Mouse (Mus musculus) limb, embryonic 14.5 days (tissue): Measurements from ENCODE around the gene Shld2. TPM values are rescaled to one million over a fixed set of nuclear protein-coding genes. Genes with fewer than 3 reads are reported as not detected.

Experiments used
- ATAC-seq: fragments of 200-750 bp; cut with Nextera tagmentation; 2 replicates; pipeline ENCODE4 v1.8.0; 2017; ENCODE audit warnings: low read depth, moderate number of reproducible peaks, moderate TSS enrichment; ENCODE audit not compliant: low FRiP score
- DNase-seq: peaks from one replicate; pipeline ENCODE4 v3.0.0-alpha.2; 2015; ENCODE audit warnings: low spot score
- H3K27ac ChIP-seq: fragments of 300-500 bp; sonication (generic); replicated peaks from 2 replicates; pipeline ENCODE4 v1.5.1; 2014; ENCODE audit warnings: low read depth, mild to moderate bottlenecking, low read length, moderate library complexity, mixed read lengths
- H3K27me3 ChIP-seq: fragments of 300-500 bp; sonication (generic); 2 replicates; pipeline ENCODE4 v1.6.1; 2014; ENCODE audit warnings: low read length, mixed read lengths; ENCODE audit not compliant: control insufficient read depth, insufficient read depth
- H3K36me3 ChIP-seq: fragments of 300-500 bp; sonication (generic); 2 replicates; pipeline ENCODE4 v1.6.1; 2014; ENCODE audit warnings: mild to moderate bottlenecking, low read length, moderate library complexity, mixed read lengths; ENCODE audit not compliant: control insufficient read depth, insufficient read depth
- H3K4me1 ChIP-seq: fragments of 300-500 bp; sonication (generic); 2 replicates; pipeline ENCODE4 v1.6.1; 2014; ENCODE audit warnings: antibody characterized with exemption, low read length, mixed read lengths; ENCODE audit not compliant: control insufficient read depth, insufficient read depth
- H3K4me2 ChIP-seq: fragments of 300-500 bp; sonication (generic); replicated peaks from 2 replicates; pipeline ENCODE4 v1.6.1; 2014; ENCODE audit warnings: low read depth, mild to moderate bottlenecking, low read length, moderate library complexity; ENCODE audit not compliant: severe bottlenecking
- H3K4me3 ChIP-seq: fragments of 300-500 bp; sonication (generic); replicated peaks from 2 replicates; pipeline ENCODE4 v1.5.1; 2014; ENCODE audit warnings: low read length
- H3K9ac ChIP-seq: fragments of 300-500 bp; sonication (generic); 2 replicates; pipeline ENCODE4 v1.6.1; 2014; ENCODE audit warnings: mild to moderate bottlenecking, low read depth, low read length, moderate library complexity; ENCODE audit not compliant: severe bottlenecking
- H3K9me3 ChIP-seq: fragments of 300-500 bp; sonication (generic); 2 replicates; pipeline ENCODE4 v1.6.1; 2016; ENCODE audit warnings: low read length; ENCODE audit not compliant: control insufficient read depth
- POLR2A ChIP-seq: fragments of 200-500 bp; IDR thresholded peaks from 2 replicates; pipeline ENCODE4 v1.8.0; 2012; ENCODE audit warnings: inconsistent platforms, mild to moderate bottlenecking, moderate library complexity, borderline replicate concordance; ENCODE audit not compliant: insufficient read depth, insufficient read length; ENCODE audit errors: extremely low read depth
- WGBS: fragments of 180-500 bp; shearing (Covaris S2); extraction: QIAGEN DNeasy Blood & Tissue Kit; methylation state at CpG from one replicate; pipeline ENCODE4 v1.1.7; 2014; 5-methylcytosine and 5-hydroxymethylcytosine counted together
- polyA plus RNA-seq, 2 experiments: library from polyadenylated mRNA; depleted of rRNA in 1 of 2; stranded (reverse) in 1 of 2; unstranded in 1 of 2; fragments of >200 nt; fragmentation: Nextera tagmentation in 1 of 2; extraction: Ambion mirVana in 1 of 2; gene quantifications; 2 replicates each; pipeline versions ENCODE4 v1.2.1 to v1.2.3; 2012 to 2014

Gene Shld2
- polyA plus RNA-seq, 2 experiments = 6.7 to 11.7 TPM

DNA sequence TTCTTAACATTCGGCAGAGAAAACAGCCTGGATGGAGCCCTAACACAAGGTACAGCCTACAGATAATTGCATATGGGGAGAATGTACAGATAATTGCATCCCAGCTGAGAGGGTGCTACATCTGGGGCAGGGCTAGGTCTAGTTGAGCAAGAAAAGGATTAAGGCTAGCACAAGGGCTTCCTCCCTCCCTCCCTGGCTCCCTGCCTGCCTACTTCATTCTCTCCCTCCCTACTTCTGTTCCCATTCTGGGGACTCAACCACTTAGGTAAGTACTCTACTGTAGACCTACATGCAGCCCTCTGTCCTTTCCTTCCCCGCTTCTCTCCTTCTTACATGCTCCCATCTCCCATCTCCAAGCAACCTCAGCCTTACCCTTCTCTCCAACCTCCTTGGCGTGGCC, 43.0 kb upstream of the Shld2 start:
- Histone ChIP-seq H3K27ac (no peak overlapping the region), H3K4me3 (no peak overlapping the region), H3K27me3 (no peaks in the 10 kb centered on the region), H3K4me2 (no peak overlapping the region), H3K9me3 (no peaks in the 10 kb centered on the region), H3K36me3 (no peaks in the 10 kb centered on the region), H3K4me1 (no peaks in the 10 kb centered on the region), H3K9ac (no peak overlapping the region)
- no peak for DNase-seq
- TF ChIP-seq POLR2A = no peak
- WGBS = 90% methylated on average over 3 of the region's 3 CpGs
- no peak for ATAC-seq

DNA sequence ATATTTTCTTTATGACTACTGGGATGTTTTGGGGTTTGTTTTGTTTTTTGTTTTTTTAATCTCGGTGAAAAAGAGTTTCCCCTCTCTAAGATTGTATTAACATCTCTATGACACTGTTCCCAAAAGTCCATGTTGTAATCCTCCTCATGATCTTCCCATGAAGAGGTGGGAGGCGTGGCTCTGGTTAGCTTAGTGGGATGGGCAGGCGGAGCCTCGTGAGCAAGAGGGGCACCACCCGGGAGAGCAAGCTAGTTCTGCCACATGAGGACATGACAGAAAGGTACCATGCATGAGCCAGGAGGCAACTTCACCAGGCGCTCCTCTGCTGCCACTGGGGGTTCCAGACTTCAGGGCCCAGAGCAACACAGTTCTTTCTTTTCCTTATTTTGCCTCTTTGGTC, 42.2 kb upstream of the Shld2 start:
- Histone ChIP-seq H3K4me1 (no peaks in the 10 kb centered on the region), H3K9ac (no peak overlapping the region), H3K27me3 (no peaks in the 10 kb centered on the region), H3K36me3 (no peaks in the 10 kb centered on the region), H3K4me3 (no peak overlapping the region), H3K27ac (no peak overlapping the region), H3K9me3 (no peaks in the 10 kb centered on the region), H3K4me2 (no peak overlapping the region)
- WGBS = 62% methylated on average over 6 of the region's 6 CpGs
- ATAC-seq (no peak), DNase-seq (no peak)
- TF ChIP-seq POLR2A = no peak

DNA sequence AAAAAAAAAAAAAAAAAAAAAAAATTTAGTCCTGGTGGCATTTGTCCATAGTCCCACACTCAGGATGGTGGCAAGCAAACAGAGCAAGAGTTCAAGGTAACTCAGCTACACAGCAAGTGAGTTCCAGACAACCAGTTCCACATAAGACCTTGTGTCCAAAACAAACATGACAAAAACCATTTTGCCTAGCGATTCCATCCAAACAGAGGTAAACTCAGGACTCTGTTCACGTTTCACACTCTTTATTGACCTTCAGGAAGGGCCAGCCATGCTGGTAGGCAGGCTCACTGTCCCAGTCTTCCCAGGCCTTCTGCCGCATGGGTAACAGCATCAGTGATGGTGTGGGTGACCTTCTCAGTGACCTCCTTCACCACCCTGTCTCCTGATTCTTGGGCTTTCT, 41.4 kb upstream of the Shld2 start:
- TF ChIP-seq POLR2A = no peak
- H3K9me3 ChIP-seq = no peaks in the 10 kb centered on the region
- no peak overlapping the region for H3K9ac ChIP-seq
- no peak overlapping the region for H3K4me3 ChIP-seq
- no peaks in the 10 kb centered on the region for H3K36me3 ChIP-seq
- no peak overlapping the region for H3K27ac ChIP-seq
- H3K4me2 ChIP-seq = no peak overlapping the region
- 72% methylated on average over 3 of the region's 3 CpGs for WGBS
- no peaks in the 10 kb centered on the region for H3K4me1 ChIP-seq
- no peaks in the 10 kb centered on the region for H3K27me3 ChIP-seq
- DNase-seq = no peak
- ATAC-seq = no peak

DNA sequence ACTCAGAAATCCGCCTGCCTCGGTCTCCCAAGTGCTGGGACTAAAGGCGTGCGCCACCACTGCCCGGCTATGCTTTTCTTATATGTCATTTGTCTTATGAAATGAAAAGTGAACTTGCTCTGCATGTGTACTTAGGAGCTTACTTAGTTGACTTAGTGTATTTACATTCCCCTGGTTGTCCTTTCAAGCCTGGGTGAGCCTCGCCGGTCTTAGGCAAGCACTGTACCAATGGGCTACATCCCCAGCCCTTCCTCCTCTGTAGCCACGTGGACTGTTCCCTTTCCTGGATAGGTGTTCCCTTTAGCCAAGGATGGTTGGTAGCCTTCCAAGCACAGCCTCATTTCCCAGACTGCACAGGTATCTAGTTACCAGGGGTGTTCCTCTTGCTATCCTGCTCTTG, 38.7 kb upstream of the Shld2 start:
- 88% methylated on average over 8 of the region's 8 CpGs for WGBS
- no peaks in the 10 kb centered on the region for H3K27me3 ChIP-seq
- TF ChIP-seq POLR2A = no peak
- DNase-seq (no peak), ATAC-seq (no peak)
- no peak overlapping the region for H3K9ac ChIP-seq
- no peak overlapping the region for H3K4me2 ChIP-seq
- no peaks in the 10 kb centered on the region for H3K4me1 ChIP-seq
- no peaks in the 10 kb centered on the region for H3K9me3 ChIP-seq
- no peaks in the 10 kb centered on the region; the same call in 1 of the 2 replicates for H3K36me3 ChIP-seq
- no peak overlapping the region for H3K27ac ChIP-seq
- no peak overlapping the region for H3K4me3 ChIP-seq

DNA sequence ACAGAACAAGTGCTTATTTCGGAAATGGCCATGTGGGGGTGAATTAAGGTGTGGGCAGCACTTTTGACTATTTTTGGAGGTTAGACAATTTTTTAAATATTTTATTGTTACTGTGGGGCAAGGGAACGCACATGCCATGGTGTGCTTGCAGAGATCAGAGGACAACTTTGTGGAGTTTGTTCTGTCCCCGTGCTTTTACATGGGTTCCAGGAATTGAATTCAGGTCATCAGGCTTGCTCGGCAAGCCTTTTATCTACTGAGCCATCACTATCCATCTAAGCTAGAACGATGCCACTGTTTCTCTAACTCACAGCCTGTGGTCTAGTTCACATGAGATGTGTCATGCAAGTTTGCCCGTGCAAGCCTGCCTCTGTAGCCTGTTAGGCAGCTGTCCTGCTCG, 38.0 kb upstream of the Shld2 start:
- Histone ChIP-seq H3K4me1 (no peaks in the 10 kb centered on the region), H3K27ac (no peak overlapping the region), H3K36me3 (peaks cover 4% of the 10 kb centered on the region), H3K9ac (no peak overlapping the region), H3K9me3 (no peaks in the 10 kb centered on the region), H3K4me3 (no peak overlapping the region), H3K4me2 (no peak overlapping the region), H3K27me3 (no peaks in the 10 kb centered on the region)
- ATAC-seq (no peak), DNase-seq (no peak)
- 74% methylated on average over 7 of the region's 7 CpGs for WGBS
- no peak for TF ChIP-seq POLR2A

DNA sequence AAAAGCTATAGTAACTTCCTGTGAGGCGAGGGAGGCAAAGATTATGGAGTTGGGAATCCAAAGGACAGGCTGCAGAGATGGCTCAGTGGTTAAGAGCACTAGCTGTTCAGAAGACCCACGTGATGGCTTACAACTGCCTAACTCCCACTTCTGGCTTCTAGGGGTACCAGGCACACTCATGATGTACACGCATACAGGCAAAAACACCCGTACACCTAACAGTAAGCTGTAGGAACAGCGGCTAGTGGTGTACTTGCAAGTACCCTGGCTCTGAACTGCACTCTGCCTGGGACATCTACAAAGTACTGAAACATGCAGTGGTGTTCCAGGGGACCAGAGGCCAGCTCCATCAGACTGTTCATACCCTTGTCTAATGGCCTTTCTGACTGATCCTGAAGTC, 36.8 kb upstream of the Shld2 start:
- H3K4me2 ChIP-seq = no peak overlapping the region
- DNase-seq (no peak), ATAC-seq (no peak)
- H3K4me1 ChIP-seq = no peaks in the 10 kb centered on the region
- no peak overlapping the region for H3K4me3 ChIP-seq
- no peak for TF ChIP-seq POLR2A
- no peaks in the 10 kb centered on the region for H3K9me3 ChIP-seq
- H3K27me3 ChIP-seq = no peaks in the 10 kb centered on the region
- peaks cover 16% of the 10 kb centered on the region for H3K36me3 ChIP-seq
- 96% methylated on average over 5 of the region's 5 CpGs for WGBS
- H3K9ac ChIP-seq = no peak overlapping the region
- no peak overlapping the region for H3K27ac ChIP-seq
